Mouse (Mus musculus): ENCODE data around the gene Crybb3. TPM values are rescaled to one million over a fixed set of nuclear protein-coding genes. Genes with fewer than 3 reads are reported as not detected.

Gene Crybb3
- polyA plus RNA-seq, 1 experiment from 2014 or later = 1.1 TPM

DNA sequence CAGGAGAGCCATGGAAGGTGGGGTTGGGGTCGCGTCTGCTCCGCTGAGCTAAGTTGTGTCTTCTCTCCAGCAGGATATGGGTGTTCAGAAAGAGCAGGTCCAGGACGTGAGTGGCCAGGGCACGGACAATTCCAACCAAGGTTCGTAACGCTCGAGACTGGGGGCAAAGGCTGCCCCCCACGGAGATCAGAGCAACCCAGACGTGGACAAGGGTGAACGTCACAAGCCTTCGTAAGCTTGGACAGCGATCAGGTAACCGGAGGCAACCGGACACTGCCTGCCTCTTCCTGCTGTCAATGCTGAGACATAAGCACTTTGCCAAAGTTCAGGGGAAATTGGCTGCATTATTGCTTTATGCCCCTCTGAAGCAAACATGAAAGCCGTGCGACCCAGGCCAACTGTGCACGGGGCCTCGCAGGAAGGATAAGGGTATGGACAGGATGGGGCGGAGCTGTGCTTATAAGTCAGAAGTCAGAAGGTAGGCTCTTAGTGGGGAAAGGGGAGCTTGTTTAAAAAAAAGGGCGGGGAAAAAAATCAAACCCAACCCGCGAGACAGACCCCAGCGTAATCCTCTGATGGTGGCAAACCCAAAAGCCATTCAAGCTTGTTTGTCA is 8.8 kb upstream of the Crybb3 start:
- DNase-seq (ENCODE audit: low read depth, low spot score) (no peak), ATAC-seq (no peak)
- POLR2A ChIA-PET = no interaction called here
- no peaks in the 10 kb centered on the region for H3K27me3 ChIP-seq
- no peak for TF ChIP-seq CTCF (IDR thresholded peaks at IDR 0.05)
- in situ Hi-C loops (cut with MboI; ENCODE audit: low pct_unique_long_range_greater_than_20kb) = loop anchor here (25.0 kb wide), 1 partner anchor 647 kb away; the partner anchor contains the start of gene Ficd
- CTCF ChIA-PET = interaction anchor here (1.1 to 2.2 kb wide), 4 partner anchors 10 to 136 kb away, joined by 5 to 9 read pairs (median 6); partner anchors contain the start of gene Tmem211

DNA sequence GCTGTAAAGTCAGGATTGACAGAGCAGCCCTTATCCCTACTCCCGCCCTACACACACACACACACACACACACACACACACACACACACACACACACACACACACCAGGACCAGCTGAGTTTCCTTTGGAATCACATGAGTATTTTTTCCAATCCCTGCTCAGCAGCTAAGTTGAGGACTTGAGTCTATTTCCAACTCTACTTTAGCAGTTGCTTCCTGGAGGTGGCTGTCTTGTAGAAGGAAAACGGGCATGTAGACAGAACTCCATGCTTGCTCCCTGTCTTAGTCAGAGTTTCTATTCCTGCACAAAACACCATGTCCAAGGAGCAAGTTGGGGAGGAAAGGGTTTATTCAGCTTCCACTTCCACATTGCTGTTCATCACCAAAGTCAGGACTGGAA is 6.1 kb upstream of the Crybb3 start:
- CTCF ChIA-PET = interaction anchor here (1.5 kb wide), 1 partner anchor 12 kb away, joined by 4 read pairs; no protein-coding TSS in a partner anchor
- POLR2A ChIA-PET = no interaction called here
- H3K27me3 ChIP-seq = no peaks in the 10 kb centered on the region
- TF ChIP-seq CTCF (IDR thresholded peaks at IDR 0.05) = no peak
- no peak for DNase-seq (ENCODE audit: low read depth, low spot score)
- in situ Hi-C loops (cut with MboI; ENCODE audit: low pct_unique_long_range_greater_than_20kb) = loop anchor here (25.0 kb wide), 1 partner anchor 650 kb away; the partner anchor contains the start of gene Ficd
- ATAC-seq = no peak

DNA sequence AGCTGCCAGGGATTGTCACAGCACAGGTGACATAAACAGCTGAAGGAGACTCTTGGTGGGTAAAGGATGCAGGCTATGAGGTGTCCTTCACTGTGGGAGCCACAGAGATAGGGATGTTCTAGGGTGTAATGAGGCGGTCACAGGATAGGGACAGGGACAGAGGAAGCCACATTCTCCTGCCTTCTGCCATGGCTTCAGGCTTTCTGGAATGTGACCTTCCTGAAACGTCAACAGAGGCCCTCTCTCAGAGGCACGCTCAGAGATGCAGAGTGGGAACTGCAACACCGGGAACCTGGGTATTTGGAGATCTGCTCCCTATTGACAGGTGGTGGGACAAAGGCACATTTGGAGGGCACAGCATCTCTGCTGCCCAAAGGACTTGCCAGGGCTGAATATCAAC is 5.6 kb upstream of the Crybb3 start:
- no peak for ATAC-seq
- TF ChIP-seq CTCF (IDR thresholded peaks at IDR 0.05) = no peak
- H3K27me3 ChIP-seq = no peaks in the 10 kb centered on the region
- CTCF ChIA-PET = no interaction called here
- DNase-seq (ENCODE audit: low read depth, low spot score) = no peak
- in situ Hi-C loops (cut with MboI; ENCODE audit: low pct_unique_long_range_greater_than_20kb) = loop anchor here (25.0 kb wide), 1 partner anchor 650 kb away; the partner anchor contains the start of gene Ficd
- POLR2A ChIA-PET = no interaction called here

DNA sequence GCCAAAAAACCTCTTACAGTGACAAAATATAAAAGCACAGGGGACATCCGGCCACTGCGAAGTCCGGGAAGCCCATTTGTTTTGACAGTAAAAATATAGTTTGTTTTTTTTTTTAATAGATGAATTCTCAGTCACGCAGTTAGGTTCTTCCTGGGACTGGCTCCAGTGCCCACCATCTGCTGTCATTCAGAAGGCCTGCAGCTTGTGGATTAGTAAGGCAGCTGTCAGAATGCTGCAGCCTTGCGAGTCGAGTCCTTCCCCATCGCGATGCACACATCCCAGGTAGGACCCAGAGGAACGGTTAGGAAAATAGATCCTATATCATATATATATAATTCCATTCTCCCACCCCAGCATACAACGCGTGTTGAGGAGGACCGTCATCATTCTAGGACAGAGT is 5.1 kb upstream of the Crybb3 start:
- ATAC-seq (no peak), DNase-seq (ENCODE audit: low read depth, low spot score) (no peak)
- TF ChIP-seq CTCF (IDR thresholded peaks at IDR 0.05) = no peak
- in situ Hi-C loops (cut with MboI; ENCODE audit: low pct_unique_long_range_greater_than_20kb) = loop anchor here (25.0 kb wide), 1 partner anchor 651 kb away; the partner anchor contains the start of gene Ficd
- CTCF ChIA-PET = interaction anchor here (1.4 kb wide), 1 partner anchor 13 kb away, joined by 6 read pairs; no protein-coding TSS in a partner anchor
- no peaks in the 10 kb centered on the region for H3K27me3 ChIP-seq
- POLR2A ChIA-PET = no interaction called here

DNA sequence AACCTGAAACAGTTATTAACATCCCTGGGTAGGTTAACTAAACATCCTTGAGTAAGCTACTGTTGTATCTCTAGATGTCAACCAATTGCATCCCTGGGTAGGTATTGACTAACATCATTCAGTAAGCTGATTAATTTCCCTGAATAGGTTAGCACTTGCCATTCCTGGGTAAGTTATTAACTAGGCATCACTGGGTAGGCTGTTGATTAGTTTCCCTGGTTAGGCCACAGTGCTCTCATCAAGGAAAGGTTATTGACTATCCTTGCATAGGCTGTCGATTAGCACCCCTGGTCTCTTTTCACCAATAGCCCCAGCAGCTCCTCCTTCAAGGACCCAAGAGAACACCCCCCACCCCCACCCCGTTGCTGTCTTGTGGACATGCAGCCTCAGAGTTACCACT is 4.5 kb upstream of the Crybb3 start:
- ChIA-PET POLR2A (no interaction called here), CTCF (interaction anchor here (1.4 kb wide), 1 partner anchor 14 kb away, joined by 6 read pairs; no protein-coding TSS in a partner anchor)
- in situ Hi-C loops (cut with MboI; ENCODE audit: low pct_unique_long_range_greater_than_20kb) = loop anchor here (25.0 kb wide), 1 partner anchor 651 kb away; the partner anchor contains the start of gene Ficd
- DNase-seq (ENCODE audit: low read depth, low spot score) (no peak), ATAC-seq (no peak)
- no peak for TF ChIP-seq CTCF (IDR thresholded peaks at IDR 0.05)
- no peaks in the 10 kb centered on the region for H3K27me3 ChIP-seq

DNA sequence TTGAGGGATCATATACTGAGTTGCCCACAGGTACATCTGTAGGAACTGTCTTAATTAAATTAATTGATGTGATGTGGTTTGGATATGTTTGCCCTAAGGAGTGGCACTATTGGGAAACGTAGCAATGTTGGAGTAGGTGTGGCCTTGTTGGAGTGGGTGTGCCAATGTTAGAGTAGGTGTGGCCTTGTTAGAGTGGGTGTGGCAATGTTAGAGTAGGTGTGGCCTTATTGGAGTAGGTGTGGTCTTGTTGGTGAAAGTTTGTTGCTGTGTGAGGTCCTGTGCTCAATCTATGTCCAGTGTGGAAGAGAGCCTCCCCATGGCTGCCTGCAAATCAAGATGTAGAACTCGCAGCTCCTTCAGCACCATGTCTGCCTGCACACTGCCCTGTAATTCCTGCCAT is 2.9 kb upstream of the Crybb3 start:
- in situ Hi-C loops (cut with MboI; ENCODE audit: low pct_unique_long_range_greater_than_20kb) = loop anchor here (25.0 kb wide), 1 partner anchor 653 kb away; the partner anchor contains the start of gene Ficd
- TF ChIP-seq CTCF (IDR thresholded peaks at IDR 0.05) = no peak
- ChIA-PET CTCF (no interaction called here), POLR2A (no interaction called here)
- H3K27me3 ChIP-seq = no peaks in the 10 kb centered on the region
- no peak for DNase-seq (ENCODE audit: low read depth, low spot score)
- ATAC-seq = no peak

DNA sequence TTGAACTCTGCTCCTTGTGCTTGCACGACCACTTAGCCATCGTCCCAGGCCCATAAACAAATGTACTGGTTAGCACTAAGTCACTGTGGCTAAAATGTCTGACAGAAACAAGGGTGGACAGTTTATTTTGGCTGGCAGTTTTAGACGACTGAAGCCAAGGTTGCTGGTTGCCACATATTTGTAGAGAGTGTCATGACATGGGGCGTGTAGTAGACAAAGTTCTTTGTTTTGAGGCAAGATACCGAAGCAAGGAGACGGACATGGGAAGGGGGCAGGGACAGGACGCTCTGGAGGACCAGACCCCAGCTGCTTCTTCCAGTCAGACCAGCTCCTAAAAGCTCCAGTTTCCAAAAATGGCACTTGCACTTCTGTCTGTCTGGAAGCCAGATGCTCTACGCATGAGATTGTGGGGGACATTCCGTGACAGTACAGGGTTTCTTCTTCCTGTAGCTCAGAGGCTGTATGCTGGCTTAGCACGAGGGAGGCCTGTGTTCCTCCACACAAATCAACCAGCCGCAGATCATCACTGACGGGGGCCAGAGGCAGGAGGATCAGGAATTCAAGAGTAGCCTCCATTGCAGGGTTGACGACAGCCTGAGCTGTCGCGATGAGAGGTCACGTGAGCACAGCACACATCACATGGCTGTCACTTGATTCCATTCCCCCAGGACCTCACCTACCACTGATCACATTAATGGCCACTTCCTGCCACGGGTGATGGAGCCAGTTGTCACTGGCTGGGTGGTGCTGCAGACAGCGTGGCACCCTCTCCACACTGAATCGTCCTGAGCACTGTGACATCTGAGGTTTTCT is 1.2 kb upstream of the Crybb3 start:
- ChIA-PET POLR2A (interaction anchor here (0.6 kb wide), 1 partner anchor 671 kb away, joined by 3 read pairs; no protein-coding TSS in a partner anchor), CTCF (no interaction called here)
- H3K27me3 ChIP-seq = no peaks in the 10 kb centered on the region
- ATAC-seq (no peak), DNase-seq (ENCODE audit: low read depth, low spot score) (no peak)
- TF ChIP-seq CTCF (IDR thresholded peaks at IDR 0.05) = no peak
- in situ Hi-C loops (cut with MboI; ENCODE audit: low pct_unique_long_range_greater_than_20kb) = loop anchor here (25.0 kb wide), 1 partner anchor 655 kb away; the partner anchor contains the start of gene Ficd

DNA sequence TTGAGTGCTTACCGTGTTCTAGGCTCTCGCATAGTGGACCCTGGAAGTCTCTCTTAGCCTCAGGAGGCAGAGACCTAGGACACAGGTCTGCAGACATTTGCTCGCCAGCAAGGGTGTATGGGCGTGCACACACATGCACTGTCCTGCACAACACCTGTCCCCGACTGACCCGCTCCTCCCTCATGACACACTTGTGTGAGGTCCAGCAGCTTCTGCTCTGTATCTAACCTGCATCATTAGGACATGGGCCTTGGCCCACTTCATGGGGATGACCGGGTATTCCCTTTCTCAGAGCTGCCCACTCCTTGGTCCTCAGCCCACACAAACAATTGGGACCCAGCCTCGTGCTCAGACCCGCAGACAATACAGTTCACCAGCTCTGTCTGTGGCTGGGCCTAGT is 364 bp downstream of the Crybb3 start:
- CTCF ChIA-PET = no interaction called here
- POLR2A ChIA-PET = no interaction called here
- no peak for ATAC-seq
- no peak for TF ChIP-seq CTCF (IDR thresholded peaks at IDR 0.05)
- in situ Hi-C loops (cut with MboI; ENCODE audit: low pct_unique_long_range_greater_than_20kb) = loop anchor here (25.0 kb wide), 1 partner anchor 656 kb away; the partner anchor contains the start of gene Ficd
- no peaks in the 10 kb centered on the region for H3K27me3 ChIP-seq
- DNase-seq (ENCODE audit: low read depth, low spot score) = no peak

DNA sequence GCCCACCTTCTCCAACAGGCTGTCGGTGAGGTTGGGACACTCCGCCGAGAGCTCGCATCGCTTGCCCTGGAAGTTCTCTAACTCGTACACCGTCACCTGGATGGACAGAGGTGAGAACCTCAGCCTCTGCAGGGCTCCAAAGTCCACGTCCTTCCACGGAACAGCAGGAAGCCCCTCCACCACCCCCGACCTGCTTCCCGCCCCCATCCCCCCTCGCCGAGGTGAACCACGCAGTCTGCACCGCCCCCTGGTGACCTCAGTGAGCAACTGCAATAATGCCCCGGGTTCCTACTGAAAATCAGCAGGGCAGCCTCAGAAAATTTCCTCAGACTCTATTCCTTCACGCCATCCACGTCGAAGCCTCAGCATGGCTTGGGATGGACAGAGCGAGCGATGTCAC is 1.6 kb downstream of the Crybb3 start:
- ATAC-seq (no peak), DNase-seq (ENCODE audit: low read depth, low spot score) (no peak)
- ChIA-PET CTCF (no interaction called here), POLR2A (no interaction called here)
- no peak for TF ChIP-seq CTCF (IDR thresholded peaks at IDR 0.05)
- in situ Hi-C loops (cut with MboI; ENCODE audit: low pct_unique_long_range_greater_than_20kb) = loop anchor here (25.0 kb wide), 1 partner anchor 658 kb away; the partner anchor contains the start of gene Ficd
- H3K27me3 ChIP-seq = peaks cover 4% of the 10 kb centered on the region

DNA sequence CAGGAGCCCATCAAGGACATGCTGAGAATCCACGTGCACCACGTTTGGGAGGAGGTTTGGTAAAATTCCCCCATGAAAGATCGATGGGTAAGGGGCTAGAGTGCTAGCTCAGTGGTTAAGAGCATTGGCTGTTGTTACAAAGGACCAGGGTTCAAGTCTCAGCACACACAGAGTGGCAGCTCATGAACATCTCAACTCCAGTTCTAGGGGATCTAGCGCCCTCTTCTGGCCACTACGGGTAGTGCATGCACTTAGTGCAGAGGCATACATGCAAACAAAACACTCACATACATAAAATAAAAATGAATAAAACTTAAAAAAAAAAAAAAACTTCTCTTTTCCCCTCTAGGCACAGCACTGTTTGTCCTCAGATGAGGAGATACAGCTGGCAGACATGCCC is 2.7 kb downstream of the Crybb3 start:
- ATAC-seq = no peak
- in situ Hi-C loops (cut with MboI; ENCODE audit: low pct_unique_long_range_greater_than_20kb) = loop anchor here (25.0 kb wide), 1 partner anchor 659 kb away; the partner anchor contains the start of gene Ficd
- DNase-seq (ENCODE audit: low read depth, low spot score) = no peak
- no peak for TF ChIP-seq CTCF (IDR thresholded peaks at IDR 0.05)
- ChIA-PET CTCF (no interaction called here), POLR2A (no interaction called here)
- H3K27me3 ChIP-seq = peaks cover 4% of the 10 kb centered on the region

DNA sequence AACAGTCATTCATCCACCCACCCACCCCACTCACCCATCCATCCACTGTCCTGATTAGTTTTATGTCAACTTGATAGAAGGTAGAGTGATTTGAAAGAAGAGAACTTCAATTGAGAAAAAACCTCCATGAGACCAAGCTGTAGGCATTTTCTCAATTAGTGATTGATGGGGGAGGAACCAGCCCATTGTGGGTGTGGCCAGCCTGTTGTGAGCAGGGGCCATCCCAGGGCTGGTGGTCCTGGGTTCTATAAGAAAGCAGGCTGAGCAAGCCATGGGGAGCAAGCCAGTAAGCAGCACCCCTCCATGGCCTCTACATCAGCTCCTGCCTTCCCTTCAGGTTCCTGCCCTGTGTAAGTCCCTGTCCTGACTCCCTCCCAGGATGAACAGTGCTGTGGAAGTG is 11.4 kb downstream of the Crybb3 start, which contains the start of gene Crybb2:
Gene Crybb2 (minus strand): TSS at position 101 of the 400 bp plus-strand sequence.
- in situ Hi-C loops (cut with MboI; ENCODE audit: low pct_unique_long_range_greater_than_20kb) = no loop called here
- DNase-seq (ENCODE audit: low read depth, low spot score) (no peak), ATAC-seq (no peak)
- no peak for TF ChIP-seq CTCF (IDR thresholded peaks at IDR 0.05)
- CTCF ChIA-PET = no interaction called here
- POLR2A ChIA-PET = no interaction called here
- H3K27me3 ChIP-seq = peaks cover 15% of the 10 kb centered on the region
